Mouse (Mus musculus) ES-E14 (cell line): ENCODE measurements around the gene Hist1h3d. TPM values are rescaled to one million over a fixed set of nuclear protein-coding genes. Genes with fewer than 3 reads are reported as not detected.

Experiments
- DNase-seq: peaks from one replicate; pipeline ENCODE4 v3.0.0-alpha.2; 2013; ENCODE audit warnings: low read depth, low spot score
- H3K27ac ChIP-seq: 2 replicates; pipeline ENCODE4 v1.5.1; 2012; ENCODE audit warnings: low read depth, mild to moderate bottlenecking, low read length, moderate library complexity, mixed read lengths; ENCODE audit not compliant: poor library complexity, insufficient read depth, severe bottlenecking
- H3K36me3 ChIP-seq: 2 replicates; pipeline ENCODE4 v1.6.1; 2012; ENCODE audit warnings: mild to moderate bottlenecking, low read length, moderate library complexity, mixed read lengths; ENCODE audit not compliant: control insufficient read depth, poor library complexity, insufficient read depth, severe bottlenecking
- H3K4me1 ChIP-seq, 2 experiments: fragments of 150-350 bp in 1 of 2; sonication (generic) in 1 of 2; 2 replicates each; pipeline ENCODE4 v1.6.1; 2012; ENCODE audit warnings: low read length in 2 of 2, mild to moderate bottlenecking in 1 of 2, mixed read lengths in 1 of 2; ENCODE audit not compliant: control insufficient read depth in 2 of 2, insufficient read depth in 2 of 2, poor library complexity in 1 of 2
- H3K4me3 ChIP-seq, 2 experiments: fragments of 150-350 bp in 1 of 2; sonication (generic) in 1 of 2; 2 replicates each; pipeline ENCODE4 v1.5.1; 2012; ENCODE audit warnings: low read length in 2 of 2, low read depth in 1 of 2, mild to moderate bottlenecking in 1 of 2, mixed read lengths in 1 of 2; ENCODE audit not compliant: insufficient read depth in 1 of 2, poor library complexity in 1 of 2, severe bottlenecking in 1 of 2
- H3K9ac ChIP-seq: 2 replicates; pipeline ENCODE4 v1.6.1; 2012; ENCODE audit warnings: low read depth, mild to moderate bottlenecking, low read length, mixed read lengths; ENCODE audit not compliant: poor library complexity, insufficient read depth, severe bottlenecking
- H3K9me3 ChIP-seq: fragments of 150-350 bp; sonication (generic); 2 replicates; pipeline ENCODE4 v1.6.1; 2012; ENCODE audit warnings: low read depth, mild to moderate bottlenecking, low read length; ENCODE audit not compliant: control insufficient read depth, insufficient read depth
- CHD2 ChIP-seq: IDR thresholded peaks from 2 replicates; pipeline ENCODE4 v1.6.1; 2014; ENCODE audit warnings: mild to moderate bottlenecking, low read depth, low read length, inconsistent platforms
- HCFC1 ChIP-seq: IDR thresholded peaks from 2 replicates; pipeline ENCODE4 v1.6.1; 2012; ENCODE audit warnings: low read length, inconsistent platforms, borderline replicate concordance; ENCODE audit not compliant: insufficient read depth
- MAFK ChIP-seq: IDR thresholded peaks from 2 replicates; pipeline ENCODE4 v1.6.1; 2014; ENCODE audit warnings: mild to moderate bottlenecking, low read depth, low read length, inconsistent platforms; ENCODE audit not compliant: insufficient read depth
- ZC3H11A ChIP-seq: IDR thresholded peaks from 2 replicates; pipeline ENCODE4 v1.6.1; 2012; ENCODE audit warnings: low read depth, mild to moderate bottlenecking, inconsistent platforms, low read length, borderline replicate concordance
- ZNF384 ChIP-seq: IDR thresholded peaks from 2 replicates; pipeline ENCODE4 v1.6.1; 2012; ENCODE audit warnings: low read depth, low read length, inconsistent platforms
- in situ Hi-C, 2 experiments: fragments of 600-800 bp; cut with MboI; formaldehyde crosslinking; loops; one replicate each; pipeline ENCODE4 v1.15.1; 2025; ENCODE audit warnings: low sequenced_read_pairs in 2 of 2, inconsistent platforms in 1 of 2; ENCODE audit not compliant: unreplicated experiment in 2 of 2
- total RNA-seq: library from RNA; depleted of rRNA; stranded (reverse); fragments of 300-350 nt; gene quantifications from 2 replicates; pipeline ENCODE4 v1.2.3, GENCODE M21; 2012

The Hist1h3d gene
- total RNA-seq, 1 experiment: 103 TPM

- Histone ChIP-seq H3K4me3 (no peak overlapping the region), H3K27ac (no peak overlapping the region), H3K9me3 (no peaks in the 10 kb centered on the region), H3K4me1 (no peaks in the 10 kb centered on the region), H3K9ac (no peak overlapping the region), H3K36me3 (no peaks in the 10 kb centered on the region)
- TF ChIP-seq CHD2: no peak
- TF ChIP-seq HCFC1: no peak
- no peak for TF ChIP-seq ZNF384
- TF ChIP-seq MAFK: no peak
- TF ChIP-seq ZC3H11A: no peak
- in situ Hi-C loops: loop anchor here in 1 of 2 experiments (10.0 kb wide), 1 partner anchor 188 kb away; no protein-coding TSS in a partner anchor
- no peak for DNase-seq
Measured at GRCm38 (mm10) chr13:23603182-23603699, 27.7 kb downstream of the Hist1h3d start.

- DNase-seq: no peak
- no peak overlapping the region for H3K4me3 ChIP-seq
- no peaks in the 10 kb centered on the region for H3K36me3 ChIP-seq
- no peaks in the 10 kb centered on the region for H3K4me1 ChIP-seq
- TF ChIP-seq CHD2 (no peak), ZNF384 (no peak), ZC3H11A (no peak), HCFC1 (no peak), MAFK (no peak)
- no peak overlapping the region for H3K9ac ChIP-seq
- no peak overlapping the region for H3K27ac ChIP-seq
- no peaks in the 10 kb centered on the region for H3K9me3 ChIP-seq
- in situ Hi-C loops: loop anchor here in 1 of 2 experiments (10.0 kb wide), 1 partner anchor 190 kb away; no protein-coding TSS in a partner anchor
Measured at GRCm38 (mm10) chr13:23604452-23604851, 28.9 kb downstream of the Hist1h3d start.

- no peak for TF ChIP-seq ZC3H11A
- no peak for TF ChIP-seq CHD2
- no peak for TF ChIP-seq ZNF384
- no peak for TF ChIP-seq HCFC1
- Histone ChIP-seq H3K4me3 (no peak overlapping the region), H3K9ac (no peak overlapping the region), H3K9me3 (no peaks in the 10 kb centered on the region), H3K27ac (no peak overlapping the region), H3K4me1 (no peaks in the 10 kb centered on the region), H3K36me3 (no peaks in the 10 kb centered on the region)
- no peak for DNase-seq
- in situ Hi-C loops: loop anchor here in 1 of 2 experiments (10.0 kb wide), 1 partner anchor 190 kb away; no protein-coding TSS in a partner anchor
Measured at GRCm38 (mm10) chr13:23605052-23605451, 29.5 kb downstream of the Hist1h3d start.

- in situ Hi-C loops: loop anchor here in 1 of 2 experiments (10.0 kb wide), 1 partner anchor 194 kb away; no protein-coding TSS in a partner anchor
- H3K4me3 ChIP-seq: no peak overlapping the region
- no peak for DNase-seq
- no peak overlapping the region for H3K27ac ChIP-seq
- TF ChIP-seq MAFK (no peak), CHD2 (no peak)
- no peaks in the 10 kb centered on the region for H3K36me3 ChIP-seq
- H3K9ac ChIP-seq: no peak overlapping the region
- no peaks in the 10 kb centered on the region for H3K4me1 ChIP-seq
- no peaks in the 10 kb centered on the region for H3K9me3 ChIP-seq
Measured at GRCm38 (mm10) chr13:23609209-23609608, 33.6 kb downstream of the Hist1h3d start.

- no peak overlapping the region for H3K4me3 ChIP-seq
- H3K9me3 ChIP-seq: no peaks in the 10 kb centered on the region
- no peaks in the 10 kb centered on the region for H3K4me1 ChIP-seq
- in situ Hi-C loops: loop anchor here in 1 of 2 experiments (10.0 kb wide), 1 partner anchor 195 kb away; no protein-coding TSS in a partner anchor
- no peak overlapping the region for H3K27ac ChIP-seq
- no peak for DNase-seq
- no peak for TF ChIP-seq ZC3H11A
- TF ChIP-seq ZNF384: no peak
- TF ChIP-seq MAFK: no peak
- TF ChIP-seq HCFC1: no peak
- no peak for TF ChIP-seq CHD2
- H3K9ac ChIP-seq: no peak overlapping the region
- H3K36me3 ChIP-seq: no peaks in the 10 kb centered on the region
Measured at GRCm38 (mm10) chr13:23609844-23610243, 34.3 kb downstream of the Hist1h3d start.
